Comparison of ENCODE assay signal across 15 mouse cellular contexts in the genomic region with DNA sequence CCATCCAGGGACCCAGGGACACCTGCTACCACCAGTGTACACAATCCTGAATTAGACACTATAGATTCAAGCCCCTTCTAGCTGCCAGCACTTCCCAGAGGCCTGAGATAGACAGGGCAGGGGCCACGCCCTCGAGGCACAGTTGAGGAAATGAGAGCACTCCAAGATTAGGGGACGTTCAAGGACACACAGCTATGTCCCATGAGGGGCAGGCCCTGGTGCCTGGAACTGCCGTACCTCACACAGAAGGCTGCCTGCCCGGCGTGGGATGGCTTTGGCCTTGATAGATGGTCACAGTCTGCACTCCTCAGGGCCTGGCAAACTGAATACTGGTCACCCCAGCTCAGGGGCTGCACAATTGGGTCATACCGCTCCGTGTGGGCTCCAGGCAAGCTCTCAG. TPM values are rescaled to one million over a fixed set of nuclear protein-coding genes. Genes with fewer than 3 reads are reported as not detected.
A peak's percentile ranks its signal among the peaks of the same experiment; 100 is the strongest.
DNase-seq lines count a peak whose midpoint lies in the region; ATAC-seq and TF ChIP-seq lines count a peak whose summit lies in the region.
"Had no signal": no experiment of that assay in that cellular context is flagged by ENCODE, and none has a peak within 500 bp of the region (broad histone marks: within the 10 kb centered on the region; RNA-seq: fewer than 3 reads in every experiment).

No protein-coding gene starts in this region.

- no peak for ATAC-seq in hindbrain, embryonic 13.5 days (ENCODE audit: low FRiP score)
- ATAC-seq in hindbrain, embryonic 14.5 days (ENCODE audit: low FRiP score): no peak
- peak; percentile 47 for ATAC-seq in liver, embryonic 14.5 days (ENCODE audit: insufficient read depth)
- ATAC-seq: forebrain, postnatal 0 days had no signal

- TF ChIP-seq EP300 in MEL (IDR thresholded peaks at IDR 0.05; ENCODE audit: low read depth in 1 of 2, low read length in 2 of 2): peak in 1 of 2 experiments; percentile 46; a peak in 1 of 4 replicates
- TF ChIP-seq EP300 in liver, embryonic 14.5 days (IDR thresholded peaks at IDR 0.05; ENCODE audit: low read depth): no peak

- H3K27me3 ChIP-seq in hindbrain, embryonic 13.5 days: 0 out of 2 replicates have a peak, but pooled peaks cover 3% of the 10 kb centered on the region
- no peaks in the 10 kb centered on the region for H3K27me3 ChIP-seq in hindbrain, embryonic 14.5 days (ENCODE audit: control insufficient read depth, insufficient read depth, low read length)
- H3K27me3 ChIP-seq in MEL (ENCODE audit: control insufficient read depth in 1 of 2, insufficient read depth in 2 of 2, low read length in 2 of 2): no peaks in the 10 kb centered on the region
- no peaks in the 10 kb centered on the region for H3K27me3 ChIP-seq in liver, embryonic 14.5 days (ENCODE audit: control insufficient read depth, insufficient read depth, low read length)
- H3K27me3 ChIP-seq: limb, embryonic 15.5 days had no signal

- peaks cover 41% of the 10 kb centered on the region for H3K4me1 ChIP-seq in hindbrain, embryonic 13.5 days (replicated peaks)
- peaks cover 10% of the 10 kb centered on the region for H3K4me1 ChIP-seq in hindbrain, embryonic 14.5 days (replicated peaks; ENCODE audit: control insufficient read depth, insufficient read depth, low read length)
- peaks cover 27 to 48% of the 10 kb centered on the region in 2 experiments for H3K4me1 ChIP-seq in MEL (ENCODE audit: control insufficient read depth in 1 of 2, insufficient read depth in 2 of 2, low read length in 2 of 2)
- H3K4me1 ChIP-seq in bone marrow macrophage, adult 2 months (ENCODE audit: control insufficient read depth, insufficient read depth, low read length): peaks cover 51% of the 10 kb centered on the region
- peaks cover 42 to 53% of the 10 kb centered on the region in 2 experiments for H3K4me1 ChIP-seq in liver, embryonic 14.5 days (replicated peaks; ENCODE audit: control insufficient read depth in 2 of 2, insufficient read depth in 2 of 2, low read length in 1 of 2)

- no peak overlapping the region for H3K9ac ChIP-seq in hindbrain, embryonic 13.5 days
- no peak overlapping the region for H3K9ac ChIP-seq in hindbrain, embryonic 14.5 days
- H3K9ac ChIP-seq in MEL (ENCODE audit: control insufficient read depth, low read depth, low read length, poor library complexity, severe bottlenecking): peak overlapping the region; percentile 35
- no peak overlapping the region for H3K9ac ChIP-seq in liver, embryonic 14.5 days (replicated peaks)
- H3K9ac ChIP-seq: forebrain, postnatal 0 days; limb, embryonic 15.5 days had no signal

- no peak overlapping the region for H3K4me3 ChIP-seq in hindbrain, embryonic 13.5 days
- H3K4me3 ChIP-seq in hindbrain, embryonic 14.5 days (replicated peaks; ENCODE audit: low read length): no peak overlapping the region
- H3K4me3 ChIP-seq in MEL (ENCODE audit: control insufficient read depth in 1 of 2, insufficient read depth in 1 of 2, low read depth in 2 of 2, low read length in 2 of 2): no peak overlapping the region
- no peak overlapping the region for H3K4me3 ChIP-seq in bone marrow macrophage, adult 2 months (ENCODE audit: insufficient read depth, low read length)
- H3K4me3 ChIP-seq in liver, embryonic 14.5 days (ENCODE audit: insufficient read depth in 1 of 2, low read depth in 2 of 2, low read length in 2 of 2): no peak overlapping the region
- H3K4me3 ChIP-seq: limb, embryonic 15.5 days had no signal

- H3K79me2 ChIP-seq in MEL (ENCODE audit: control insufficient read depth, insufficient read depth, low read length, poor library complexity): no peaks in the 10 kb centered on the region

- intact Hi-C loops in left cerebral cortex, postnatal 25 days (cut with DNase I): no loop called here

- TF ChIP-seq POLR2A in MEL (IDR thresholded peaks at IDR 0.05; ENCODE audit: control insufficient read depth in 1 of 2, insufficient read depth in 1 of 2, low read depth in 1 of 2, low read length in 2 of 2, poor library complexity in 1 of 2): peak in 1 of 2 experiments; percentile 51; a peak in 1 of 4 replicates
- TF ChIP-seq POLR2A in bone marrow macrophage, adult 2 months (IDR thresholded peaks at IDR 0.05; ENCODE audit: borderline replicate concordance, low read depth, low read length): no peak

- WGBS in hindbrain, embryonic 13.5 days: 66% methylated on average over 8 of the region's 8 CpGs
- 73% methylated on average over 8 of the region's 8 CpGs for WGBS in hindbrain, embryonic 14.5 days
- WGBS in liver, embryonic 14.5 days (ENCODE audit: insufficient replicate concordance): 28% methylated on average over 8 of the region's 8 CpGs

- no peak overlapping the region for H3K4me2 ChIP-seq in hindbrain, embryonic 13.5 days
- H3K4me2 ChIP-seq in hindbrain, embryonic 14.5 days (replicated peaks): no peak overlapping the region
- no peak overlapping the region for H3K4me2 ChIP-seq in liver, embryonic 14.5 days (ENCODE audit: low read depth)
- H3K4me2 ChIP-seq: limb, embryonic 15.5 days had no signal

- TF ChIP-seq CTCF in MEL (IDR thresholded peaks at IDR 0.05 in 2 of 3, conservative IDR thresholded peaks at IDR 0.05 in 1 of 3; ENCODE audit: control insufficient read depth in 1 of 3, insufficient read depth in 1 of 3, low read depth in 2 of 3, low read length in 3 of 3, poor library complexity in 1 of 3, severe bottlenecking in 1 of 3): no peak
- no peak for TF ChIP-seq CTCF in bone marrow macrophage, adult 2 months (IDR thresholded peaks at IDR 0.05; ENCODE audit: low read depth, low read length)
- TF ChIP-seq CTCF in liver, embryonic 14.5 days (IDR thresholded peaks at IDR 0.05; ENCODE audit: low read depth): no peak

- no peak for DNase-seq in hindbrain, embryonic 14.5 days (ENCODE audit: low spot score)
- DNase-seq in MEL (ENCODE audit: low read depth, low spot score): peak; percentile 75
- no peak for DNase-seq in liver, embryonic 14.5 days (ENCODE audit: low read depth in 3 of 3, low spot score in 3 of 3)
- no peak for DNase-seq in right cerebral cortex, postnatal 14 days
- no peak for DNase-seq in Muller cell, postnatal 12 days (ENCODE audit: inconsistent ontology term)
- no peak for DNase-seq in left cerebral cortex, postnatal 25 days (ENCODE audit: low spot score in 2 of 2)
- DNase-seq: forebrain, postnatal 0 days; right cerebral cortex, postnatal 25 days; thymus, postnatal 25 days had no signal

- H3K9me3 ChIP-seq in hindbrain, embryonic 13.5 days: no peaks in the 10 kb centered on the region
- H3K9me3 ChIP-seq in hindbrain, embryonic 14.5 days (ENCODE audit: control insufficient read depth, low read length): no peaks in the 10 kb centered on the region
- H3K9me3 ChIP-seq in MEL (replicated peaks; ENCODE audit: insufficient read depth, low read length): no peaks in the 10 kb centered on the region
- no peaks in the 10 kb centered on the region for H3K9me3 ChIP-seq in liver, embryonic 14.5 days (ENCODE audit: control insufficient read depth, low read length)
- H3K9me3 ChIP-seq: limb, embryonic 15.5 days had no signal

- peak overlapping the region; percentile 48; the same call in 1 of the 2 replicates for H3K27ac ChIP-seq in hindbrain, embryonic 13.5 days
- H3K27ac ChIP-seq in hindbrain, embryonic 14.5 days: no peak overlapping the region
- peak overlapping the region; percentile 35 for H3K27ac ChIP-seq in MEL (ENCODE audit: control insufficient read depth, low read depth, low read length)
- peak overlapping the region; percentile 7; the same call in 1 of the 2 replicates for H3K27ac ChIP-seq in bone marrow macrophage, adult 2 months (ENCODE audit: insufficient read depth, low read depth, low read length)
- no peak overlapping the region for H3K27ac ChIP-seq in liver, embryonic 14.5 days
- H3K27ac ChIP-seq: limb, embryonic 15.5 days had no signal

- H3K36me3 ChIP-seq in hindbrain, embryonic 13.5 days: no peaks in the 10 kb centered on the region
- H3K36me3 ChIP-seq in hindbrain, embryonic 14.5 days (replicated peaks; ENCODE audit: control insufficient read depth, insufficient read depth): no peaks in the 10 kb centered on the region
- peaks cover 0 to 35% of the 10 kb centered on the region in 2 experiments; a peak in 2 of 4 replicates for H3K36me3 ChIP-seq in MEL (ENCODE audit: control insufficient read depth in 1 of 2, insufficient read depth in 2 of 2, low read length in 2 of 2)
- H3K36me3 ChIP-seq in liver, embryonic 14.5 days (replicated peaks; ENCODE audit: control insufficient read depth, insufficient read depth, low read depth): no peaks in the 10 kb centered on the region
- H3K36me3 ChIP-seq: limb, embryonic 15.5 days had no signal

- TF ChIP-seq RAD21 in MEL (IDR thresholded peaks at IDR 0.05; ENCODE audit: low read depth, low read length): no peak

TF ChIP-seq in MEL, 35 proteins besides CTCF, POLR2A, EP300 and RAD21:
- TF ChIP-seq ZMIZ1 (IDR thresholded peaks at IDR 0.05; ENCODE audit: low read depth, low read length): no peak
- no peak for TF ChIP-seq MYB (IDR thresholded peaks at IDR 0.05; ENCODE audit: low read depth, low read length)
- TF ChIP-seq GATA1 (IDR thresholded peaks at IDR 0.05; ENCODE audit: low read depth, low read length): no peak
- TF ChIP-seq SMC3 (IDR thresholded peaks at IDR 0.05; ENCODE audit: low read depth, low read length): no peak
- no peak for TF ChIP-seq UBTF (IDR thresholded peaks at IDR 0.05; ENCODE audit: borderline replicate concordance, insufficient read depth, low read depth, low read length)

RNA-seq across cellular contexts. Expression of gene Nol4l, which starts 19.7 kb away (rescaled TPM):
- 42.4 and 43.8 TPM in 2 replicates for polyA plus RNA-seq in hindbrain, embryonic 13.5 days (2015; fragmentation: Nextera tagmentation; extraction: Ambion mirVana)
- 44.8 and 49.8 TPM in 2 replicates for polyA plus RNA-seq in hindbrain, embryonic 14.5 days (2014; fragmentation: Nextera tagmentation; extraction: Ambion mirVana)
- total RNA-seq in MEL (2012; rRNA removed): 4.4 and 4.5 TPM in 2 replicates
- 1 to 10 TPM in 1 of 2 experiments, not detected in 1; 7.1 TPM for polyA plus RNA-seq in MEL (2012; ENCODE audit: insufficient read depth in 1 of 2, insufficient read length in 2 of 2, low read depth in 1 of 2, low replicate concordance in 2 of 2, missing spikeins in 1 of 2)
- 15.9 and 19.2 TPM in 2 replicates for polyA plus RNA-seq in bone marrow macrophage, adult 2 months (2012; ENCODE audit: insufficient read depth, insufficient read length, missing spikeins)
- polyA plus RNA-seq in liver, embryonic 14.5 days (2012; rRNA removed): 5.7 and 6.0 TPM in 2 replicates
- polyA plus RNA-seq in liver, embryonic 14.5 days (2014; fragmentation: Nextera tagmentation; extraction: Ambion mirVana): 3.7 and 4.4 TPM in 2 replicates
- 10 to 100 TPM; 45.0 to 48.4 TPM for total RNA-seq in left cerebral cortex, postnatal 25 days (2021)

RNA-seq across cellular contexts. Expression of gene 4930404H24Rik, which starts 56.9 kb away (rescaled TPM):
- polyA plus RNA-seq in hindbrain, embryonic 13.5 days (2015; fragmentation: Nextera tagmentation; extraction: Ambion mirVana): not detected in 2 replicates
- polyA plus RNA-seq in hindbrain, embryonic 14.5 days (2014; fragmentation: Nextera tagmentation; extraction: Ambion mirVana): not detected in 2 replicates
- not detected in 2 replicates for total RNA-seq in MEL (2012; rRNA removed)
- under 1 TPM in 1 of 2 experiments, not detected in 1; 0.24 TPM for polyA plus RNA-seq in MEL (2012; ENCODE audit: insufficient read depth in 1 of 2, insufficient read length in 2 of 2, low read depth in 1 of 2, low replicate concordance in 2 of 2, missing spikeins in 1 of 2)
- not detected in 2 replicates for polyA plus RNA-seq in bone marrow macrophage, adult 2 months (2012; ENCODE audit: insufficient read depth, insufficient read length, missing spikeins)
- not detected in 2 replicates for polyA plus RNA-seq in liver, embryonic 14.5 days (2012; rRNA removed)
- not detected in 2 replicates for polyA plus RNA-seq in liver, embryonic 14.5 days (2014; fragmentation: Nextera tagmentation; extraction: Ambion mirVana)
- not detected for total RNA-seq in left cerebral cortex, postnatal 25 days (2021)
- total RNA-seq: forebrain, postnatal 0 days; hematopoietic stem cell, adult 5-6 weeks had no signal
- polyA plus RNA-seq: embryonic facial prominence, embryonic 11.5 days; forebrain, postnatal 0 days; large intestine, adult 2 months; limb, embryonic 15.5 days had no signal

Comparison
In these comparisons a context has a peak if more than half of its experiments do, and no peak if none do; other contexts are left out.
1. H3K27ac ChIP-seq: peak in hindbrain, embryonic 13.5 days (single experiment), MEL (single experiment) and bone marrow macrophage, adult 2 months (single experiment); none in hindbrain, embryonic 14.5 days (single experiment) and liver, embryonic 14.5 days (single experiment).